Mouse (Mus musculus) layer of hippocampus, postnatal 25 days (tissue): ENCODE measurements at regions not wholly inside any gene's neighbourhood (a gene's known extent, or its start where the extent isn't known, plus 50 kb on each side); places are given as distances from the start of the nearest gene placed in this dataset.

Experiments
- DNase-seq, 2 experiments: peaks; one replicate each; pipeline ENCODE4 v3.0.0; 2022; ENCODE audit warnings: mixed read lengths in 2 of 2, low spot score in 1 of 2; ENCODE audit errors: extremely low spot score in 1 of 2

GRCm38 (mm10) chr7:88185120-88185796 is 92.6 kb upstream of the Ctsc start:
- DNase-seq: no peak

- no peak for DNase-seq
These were observed 90.3 kb upstream of the Ctsc start for GRCm38 (mm10) chr7:88187555-88187954.

GRCm38 (mm10) chr7:88192771-88193170 is 85.1 kb upstream of the Ctsc start:
- no peak for DNase-seq

- DNase-seq: no peak
These were observed 78.8 kb upstream of the Ctsc start for GRCm38 (mm10) chr7:88199043-88199442.

- DNase-seq: no peak
These were observed 77.9 kb upstream of the Ctsc start for GRCm38 (mm10) chr7:88199929-88200538.

GRCm38 (mm10) chr7:88201658-88202364 is 76.1 kb upstream of the Ctsc start:
- no peak for DNase-seq

- no peak for DNase-seq
These were observed 71.6 kb upstream of the Ctsc start for GRCm38 (mm10) chr7:88206223-88206827.

GRCm38 (mm10) chr7:88206914-88207710 is 70.8 kb upstream of the Ctsc start:
- DNase-seq: peak; percentile 13 to 22

- DNase-seq: no peak
These were observed 63.1 kb upstream of the Ctsc start for GRCm38 (mm10) chr7:88214713-88215198.

GRCm38 (mm10) chr7:88215425-88215824 is 62.5 kb upstream of the Ctsc start:
- no peak for DNase-seq

- DNase-seq: no peak
These were observed 55.7 kb upstream of the Ctsc start for GRCm38 (mm10) chr7:88222141-88222540.

GRCm38 (mm10) chr7:88225800-88226199 is 52.1 kb upstream of the Ctsc start:
- no peak for DNase-seq
